Mouse (Mus musculus): ENCODE results near the gene Gphn. TPM values are rescaled to one million over a fixed set of nuclear protein-coding genes. Genes with fewer than 3 reads are reported as not detected.
A peak's percentile ranks its signal among the peaks of the same experiment; 100 is the strongest.

The Gphn gene
- polyA plus RNA-seq, 1 experiment from 2014 or later: 16.0 TPM

DNA sequence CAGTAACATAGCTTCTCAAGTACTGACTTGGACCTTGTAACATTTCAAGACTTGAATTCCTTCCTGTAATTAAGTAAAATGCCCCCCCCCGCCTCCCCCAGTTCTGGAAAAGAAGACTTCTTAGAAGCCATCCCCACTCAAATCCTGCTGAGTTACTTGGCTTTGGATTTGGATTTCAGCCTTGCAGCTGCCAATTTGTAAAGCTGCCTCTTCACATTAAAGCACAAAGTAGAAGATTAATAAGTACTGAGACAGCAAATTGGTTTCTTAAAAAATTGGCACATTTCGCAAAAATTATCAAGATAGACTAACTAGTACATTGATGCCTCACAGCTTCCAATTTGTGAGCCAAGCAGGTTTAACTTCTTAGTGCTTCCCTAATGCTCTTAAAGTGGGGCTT, 417.5 kb downstream of the Gphn start:
- H3K9ac ChIP-seq (ENCODE audit: low read depth, low read length): no peak overlapping the region
- no peaks in the 10 kb centered on the region for H3K27me3 ChIP-seq (replicated peaks; ENCODE audit: control insufficient read depth, insufficient read depth, low read length)
- no peaks in the 10 kb centered on the region for H3K4me1 ChIP-seq (ENCODE audit: control insufficient read depth, insufficient read depth, low read length)
- no peaks in the 10 kb centered on the region for H3K36me3 ChIP-seq (ENCODE audit: control insufficient read depth, insufficient read depth, low read length)
- no peaks in the 10 kb centered on the region for H3K9me3 ChIP-seq (ENCODE audit: control insufficient read depth, low read length)
- no peak overlapping the region for H3K4me2 ChIP-seq (ENCODE audit: low read depth, low read length)
- no peak overlapping the region for H3K27ac ChIP-seq (replicated peaks; ENCODE audit: low read depth, low read length)
- 65% methylated on average over 2 of the region's 2 CpGs for WGBS
- DNase-seq (ENCODE audit: low spot score): peak; percentile 4
- no peak overlapping the region for H3K4me3 ChIP-seq (ENCODE audit: low read depth, low read length)
- no peak for ATAC-seq (ENCODE audit: low read depth)

DNA sequence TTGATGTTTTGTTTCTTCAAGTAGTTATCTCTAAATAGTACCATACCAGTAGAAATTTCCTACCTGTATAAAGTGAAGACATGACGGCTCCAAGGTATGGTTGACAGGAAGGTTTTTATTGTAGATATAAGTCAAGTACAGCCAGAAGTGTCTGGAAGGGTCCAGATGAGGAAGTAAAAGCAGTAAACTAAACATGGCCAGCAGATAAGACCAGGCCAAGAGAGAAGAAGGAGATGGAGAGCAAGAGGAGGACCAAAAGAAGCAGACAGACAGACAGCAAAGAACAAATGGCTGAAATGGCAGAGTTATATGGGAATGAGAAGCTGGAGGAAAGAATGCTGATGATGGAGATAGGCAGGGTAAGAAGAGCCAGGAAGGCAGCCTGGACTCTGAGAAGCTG, 419.1 kb downstream of the Gphn start:
- DNase-seq (ENCODE audit: low spot score): no peak
- H3K4me3 ChIP-seq (ENCODE audit: low read depth, low read length): no peak overlapping the region
- no peak for ATAC-seq (ENCODE audit: low read depth)
- no peaks in the 10 kb centered on the region for H3K4me1 ChIP-seq (ENCODE audit: control insufficient read depth, insufficient read depth, low read length)
- H3K27me3 ChIP-seq (replicated peaks; ENCODE audit: control insufficient read depth, insufficient read depth, low read length): no peaks in the 10 kb centered on the region
- 92% methylated on average over 1 of the region's 1 CpGs for WGBS
- H3K9me3 ChIP-seq (ENCODE audit: control insufficient read depth, low read length): no peaks in the 10 kb centered on the region
- no peak overlapping the region for H3K9ac ChIP-seq (ENCODE audit: low read depth, low read length)
- no peak overlapping the region for H3K27ac ChIP-seq (replicated peaks; ENCODE audit: low read depth, low read length)
- no peak overlapping the region for H3K4me2 ChIP-seq (ENCODE audit: low read depth, low read length)
- H3K36me3 ChIP-seq (ENCODE audit: control insufficient read depth, insufficient read depth, low read length): no peaks in the 10 kb centered on the region

DNA sequence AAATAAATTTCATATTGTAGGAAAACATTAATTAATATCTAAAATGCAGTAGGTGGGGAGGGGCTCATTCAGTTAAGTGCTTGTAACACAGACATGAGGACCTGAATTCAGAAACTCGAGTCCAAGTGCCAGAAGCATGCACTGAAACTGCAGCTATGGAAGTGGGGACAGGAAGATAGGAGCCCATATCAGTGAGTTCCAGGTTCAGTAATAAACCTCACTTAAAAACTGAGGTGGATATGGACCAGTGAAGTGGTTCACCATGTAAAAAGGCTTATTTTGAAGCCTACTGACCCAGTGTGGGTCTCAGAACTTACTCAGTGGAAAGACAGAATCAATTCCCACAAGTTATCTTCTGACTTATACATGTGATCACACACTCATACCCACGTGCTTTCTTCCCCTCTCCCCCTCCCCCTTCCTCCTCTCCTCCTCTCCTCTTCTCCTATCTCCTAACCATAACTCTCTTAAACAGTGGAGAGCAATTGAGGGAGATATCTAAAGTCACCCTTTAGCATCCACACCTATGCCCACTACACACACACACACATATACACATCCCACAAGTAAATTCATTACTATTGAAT, 433.6 kb downstream of the Gphn start:
- Histone ChIP-seq H3K4me3 (ENCODE audit: low read depth, low read length) (no peak overlapping the region), H3K36me3 (ENCODE audit: control insufficient read depth, insufficient read depth, low read length) (no peaks in the 10 kb centered on the region), H3K9me3 (ENCODE audit: control insufficient read depth, low read length) (no peaks in the 10 kb centered on the region), H3K27ac (replicated peaks; ENCODE audit: low read depth, low read length) (no peak overlapping the region), H3K4me2 (ENCODE audit: low read depth, low read length) (no peak overlapping the region), H3K4me1 (ENCODE audit: control insufficient read depth, insufficient read depth, low read length) (no peaks in the 10 kb centered on the region), H3K27me3 (replicated peaks; ENCODE audit: control insufficient read depth, insufficient read depth, low read length) (no peaks in the 10 kb centered on the region), H3K9ac (ENCODE audit: low read depth, low read length) (no peak overlapping the region)
- DNase-seq (ENCODE audit: low spot score) (no peak), ATAC-seq (ENCODE audit: low read depth) (no peak)
- WGBS: 57% methylated on average over 2 of the region's 2 CpGs

DNA sequence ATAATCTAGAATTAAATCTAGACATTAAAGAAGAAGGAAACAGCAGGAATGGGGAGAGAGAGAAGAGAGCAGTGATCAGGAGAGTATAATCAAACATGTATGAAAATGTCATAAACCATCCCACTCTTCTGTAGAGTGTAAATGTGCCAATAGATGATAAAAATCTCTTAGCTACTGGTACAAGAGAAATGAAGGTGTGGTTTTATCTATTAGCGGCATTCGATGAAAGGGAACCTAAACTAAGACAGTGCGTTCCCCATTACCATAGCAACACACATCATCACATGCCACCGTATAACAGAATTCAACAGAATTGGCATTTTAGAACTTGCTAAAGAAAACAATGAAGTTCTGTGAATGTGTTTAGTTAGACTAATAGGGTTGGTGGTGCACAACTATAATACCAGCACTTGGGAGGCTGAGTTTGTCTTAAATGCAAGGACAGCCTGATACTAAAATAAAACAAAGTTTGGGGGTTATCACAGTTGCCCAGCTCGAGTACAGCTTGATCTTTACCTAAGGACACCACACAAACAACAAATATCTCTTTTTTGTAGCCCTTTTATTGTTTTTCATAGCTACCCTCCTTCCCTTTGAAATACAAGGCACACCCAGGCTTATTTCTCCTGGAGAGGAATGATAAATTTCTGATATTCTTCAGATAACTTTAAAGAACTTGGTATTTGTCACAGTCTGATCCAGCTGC, 452.1 kb downstream of the Gphn start:
- no peak overlapping the region for H3K9ac ChIP-seq (ENCODE audit: low read depth, low read length)
- 82% methylated on average over 5 of the region's 5 CpGs for WGBS
- DNase-seq (ENCODE audit: low spot score) (no peak), ATAC-seq (ENCODE audit: low read depth) (no peak)
- no peaks in the 10 kb centered on the region for H3K36me3 ChIP-seq (ENCODE audit: control insufficient read depth, insufficient read depth, low read length)
- H3K4me1 ChIP-seq (ENCODE audit: control insufficient read depth, insufficient read depth, low read length): no peaks in the 10 kb centered on the region
- no peak overlapping the region for H3K27ac ChIP-seq (replicated peaks; ENCODE audit: low read depth, low read length)
- H3K27me3 ChIP-seq (replicated peaks; ENCODE audit: control insufficient read depth, insufficient read depth, low read length): no peaks in the 10 kb centered on the region
- no peak overlapping the region for H3K4me3 ChIP-seq (ENCODE audit: low read depth, low read length)
- H3K9me3 ChIP-seq (ENCODE audit: control insufficient read depth, low read length): no peaks in the 10 kb centered on the region
- no peak overlapping the region for H3K4me2 ChIP-seq (ENCODE audit: low read depth, low read length)

DNA sequence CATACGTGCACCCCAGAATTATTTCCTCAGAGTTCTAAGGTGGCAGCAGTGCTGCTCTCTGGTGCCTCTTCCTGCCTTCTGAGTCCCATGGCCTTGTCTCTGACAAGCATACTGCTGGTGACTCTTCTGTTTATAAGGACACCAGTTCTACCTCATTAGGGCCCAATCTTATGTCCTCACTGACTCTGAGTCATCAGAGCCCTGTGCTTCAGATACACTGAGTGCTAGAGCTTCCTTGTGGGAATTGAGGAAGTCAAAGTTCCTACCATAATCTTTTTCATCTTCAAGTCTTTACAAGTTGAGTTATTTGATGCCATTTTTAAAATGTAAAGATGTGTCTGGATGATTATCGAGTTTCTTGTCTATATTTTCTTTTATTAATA, 452.6 kb downstream of the Gphn start:
- no peaks in the 10 kb centered on the region for H3K27me3 ChIP-seq (replicated peaks; ENCODE audit: control insufficient read depth, insufficient read depth, low read length)
- 81% methylated on average over 2 of the region's 2 CpGs for WGBS
- no peak overlapping the region for H3K27ac ChIP-seq (replicated peaks; ENCODE audit: low read depth, low read length)
- DNase-seq (ENCODE audit: low spot score) (no peak), ATAC-seq (ENCODE audit: low read depth) (no peak)
- no peak overlapping the region for H3K4me2 ChIP-seq (ENCODE audit: low read depth, low read length)
- no peak overlapping the region for H3K9ac ChIP-seq (ENCODE audit: low read depth, low read length)
- no peaks in the 10 kb centered on the region for H3K36me3 ChIP-seq (ENCODE audit: control insufficient read depth, insufficient read depth, low read length)
- no peaks in the 10 kb centered on the region for H3K9me3 ChIP-seq (ENCODE audit: control insufficient read depth, low read length)
- H3K4me1 ChIP-seq (ENCODE audit: control insufficient read depth, insufficient read depth, low read length): no peaks in the 10 kb centered on the region
- no peak overlapping the region for H3K4me3 ChIP-seq (ENCODE audit: low read depth, low read length)

DNA sequence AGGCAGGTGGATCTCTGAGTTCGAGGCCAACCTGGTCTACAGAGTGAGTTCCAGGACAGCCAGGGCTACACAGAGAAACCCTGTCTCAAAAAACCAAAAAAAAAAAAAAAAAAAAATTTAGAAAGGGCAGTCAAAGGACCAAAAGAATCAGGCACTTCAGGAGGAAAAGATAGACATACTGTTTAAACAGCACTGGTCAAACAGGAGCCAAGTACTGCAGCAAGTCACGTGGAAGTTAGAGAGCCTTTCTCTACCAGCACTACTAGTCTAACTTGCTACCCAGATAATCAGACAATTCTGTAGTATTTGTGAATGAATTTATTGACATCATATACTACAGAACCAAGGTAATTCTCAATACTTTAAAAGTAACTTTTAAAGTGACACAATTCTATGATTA, 454.9 kb downstream of the Gphn start:
- Histone ChIP-seq H3K9me3 (ENCODE audit: control insufficient read depth, low read length) (no peaks in the 10 kb centered on the region), H3K4me2 (ENCODE audit: low read depth, low read length) (no peak overlapping the region), H3K36me3 (ENCODE audit: control insufficient read depth, insufficient read depth, low read length) (no peaks in the 10 kb centered on the region), H3K9ac (ENCODE audit: low read depth, low read length) (no peak overlapping the region), H3K27me3 (replicated peaks; ENCODE audit: control insufficient read depth, insufficient read depth, low read length) (no peaks in the 10 kb centered on the region), H3K27ac (replicated peaks; ENCODE audit: low read depth, low read length) (no peak overlapping the region), H3K4me1 (ENCODE audit: control insufficient read depth, insufficient read depth, low read length) (no peaks in the 10 kb centered on the region), H3K4me3 (ENCODE audit: low read depth, low read length) (no peak overlapping the region)
- DNase-seq (ENCODE audit: low spot score): no peak
- WGBS: 83% methylated on average over 2 of the region's 2 CpGs
- no peak for ATAC-seq (ENCODE audit: low read depth)

DNA sequence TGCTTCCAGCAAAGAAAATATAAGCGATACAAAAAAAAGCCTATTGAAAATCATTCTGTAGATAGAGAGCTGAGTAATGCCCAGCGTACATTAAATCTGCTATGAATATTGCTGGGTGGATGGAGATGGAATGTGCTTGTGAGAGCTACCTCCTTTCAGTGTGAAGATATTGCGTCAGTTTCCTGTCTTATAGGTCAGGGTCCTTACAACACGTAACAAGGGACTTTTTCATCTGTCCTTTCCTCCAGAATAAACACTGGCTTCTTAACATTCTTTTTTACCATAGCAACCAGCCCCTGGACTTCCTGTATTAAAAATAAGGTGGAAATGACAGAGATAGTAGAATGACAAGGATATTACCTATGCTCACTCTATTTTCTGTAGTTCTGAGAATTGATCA, 456.1 kb downstream of the Gphn start:
- WGBS: 72% methylated on average over 4 of the region's 4 CpGs
- H3K9ac ChIP-seq (ENCODE audit: low read depth, low read length): no peak overlapping the region
- H3K9me3 ChIP-seq (ENCODE audit: control insufficient read depth, low read length): no peaks in the 10 kb centered on the region
- no peak overlapping the region for H3K4me3 ChIP-seq (ENCODE audit: low read depth, low read length)
- no peak for DNase-seq (ENCODE audit: low spot score)
- H3K4me2 ChIP-seq (ENCODE audit: low read depth, low read length): no peak overlapping the region
- H3K27me3 ChIP-seq (replicated peaks; ENCODE audit: control insufficient read depth, insufficient read depth, low read length): no peaks in the 10 kb centered on the region
- H3K4me1 ChIP-seq (ENCODE audit: control insufficient read depth, insufficient read depth, low read length): no peaks in the 10 kb centered on the region
- no peak overlapping the region for H3K27ac ChIP-seq (replicated peaks; ENCODE audit: low read depth, low read length)
- no peak for ATAC-seq (ENCODE audit: low read depth)
- no peaks in the 10 kb centered on the region for H3K36me3 ChIP-seq (ENCODE audit: control insufficient read depth, insufficient read depth, low read length)

DNA sequence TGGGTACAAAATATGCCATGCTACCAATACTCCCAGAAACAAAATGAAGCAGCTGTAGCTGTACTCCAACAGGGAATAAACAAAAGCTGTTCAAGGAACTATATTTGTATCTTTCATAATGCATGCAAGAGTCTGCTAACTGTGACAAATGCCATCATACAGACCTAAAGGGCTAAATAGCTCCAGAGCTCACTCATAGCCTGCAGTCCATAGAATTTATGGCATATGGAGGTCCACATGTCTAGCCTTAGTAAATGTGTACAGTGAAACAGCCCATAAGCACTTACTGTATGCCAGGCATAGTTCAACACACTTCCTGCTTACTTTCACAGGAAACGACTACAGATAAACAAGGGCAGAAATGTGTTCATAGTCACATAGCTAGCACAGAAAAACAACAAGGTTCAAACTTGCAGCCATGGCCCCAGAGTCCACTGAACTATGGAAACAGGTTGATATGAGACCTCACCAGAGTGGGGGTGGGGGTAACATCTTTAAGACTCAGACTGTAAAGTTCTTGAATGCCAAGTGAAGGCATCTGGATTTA, 459.6 kb downstream of the Gphn start:
- Histone ChIP-seq H3K4me3 (ENCODE audit: low read depth, low read length) (no peak overlapping the region), H3K9me3 (ENCODE audit: control insufficient read depth, low read length) (no peaks in the 10 kb centered on the region), H3K9ac (ENCODE audit: low read depth, low read length) (no peak overlapping the region), H3K36me3 (ENCODE audit: control insufficient read depth, insufficient read depth, low read length) (no peaks in the 10 kb centered on the region), H3K4me2 (ENCODE audit: low read depth, low read length) (no peak overlapping the region), H3K27ac (replicated peaks; ENCODE audit: low read depth, low read length) (no peak overlapping the region), H3K4me1 (ENCODE audit: control insufficient read depth, insufficient read depth, low read length) (no peaks in the 10 kb centered on the region), H3K27me3 (replicated peaks; ENCODE audit: control insufficient read depth, insufficient read depth, low read length) (no peaks in the 10 kb centered on the region)
- DNase-seq (ENCODE audit: low spot score) (no peak), ATAC-seq (ENCODE audit: low read depth) (no peak)
- 70% methylated on average over 1 of the region's 1 CpGs for WGBS

DNA sequence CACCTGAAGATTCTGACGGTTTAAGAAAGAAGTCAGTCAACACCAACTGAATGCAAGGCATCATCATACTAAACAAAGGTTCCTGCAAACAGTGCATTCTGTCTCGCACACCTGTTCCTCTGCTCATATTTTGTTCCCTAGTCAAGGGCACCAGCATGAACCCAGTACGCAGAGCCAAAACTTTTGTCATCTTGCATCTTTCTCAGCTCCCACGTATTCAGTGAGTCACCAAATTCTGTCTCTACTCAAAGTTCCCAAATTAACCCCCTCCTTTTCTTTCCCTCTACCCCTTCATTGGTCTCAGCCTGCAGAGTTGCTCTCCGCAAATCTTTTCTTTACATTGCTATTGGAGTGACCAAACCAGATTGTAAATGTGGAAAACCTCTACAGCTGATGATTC, 462.7 kb downstream of the Gphn start:
- Histone ChIP-seq H3K4me1 (ENCODE audit: control insufficient read depth, insufficient read depth, low read length) (no peaks in the 10 kb centered on the region), H3K9me3 (ENCODE audit: control insufficient read depth, low read length) (no peaks in the 10 kb centered on the region), H3K4me2 (ENCODE audit: low read depth, low read length) (no peak overlapping the region), H3K9ac (ENCODE audit: low read depth, low read length) (no peak overlapping the region), H3K27me3 (replicated peaks; ENCODE audit: control insufficient read depth, insufficient read depth, low read length) (no peaks in the 10 kb centered on the region), H3K4me3 (ENCODE audit: low read depth, low read length) (no peak overlapping the region), H3K36me3 (ENCODE audit: control insufficient read depth, insufficient read depth, low read length) (no peaks in the 10 kb centered on the region), H3K27ac (replicated peaks; ENCODE audit: low read depth, low read length) (no peak overlapping the region)
- no peak for ATAC-seq (ENCODE audit: low read depth)
- no peak for DNase-seq (ENCODE audit: low spot score)
- 89% methylated on average over 5 of the region's 5 CpGs for WGBS

All from embryonic facial prominence, embryonic 14.5 days (tissue).